Mouse (Mus musculus) cerebellum, adult 11-12 months (tissue): Measurements from ENCODE around the gene Maml1.

Experiments used
- DNase-seq: peaks from one replicate; pipeline ENCODE4 v3.0.0; 2022

The Maml1 gene

GRCm38 (mm10) chr11:50238821-50239791 is 53.0 kb downstream of the Maml1 start:
- no peak for DNase-seq

DNA sequence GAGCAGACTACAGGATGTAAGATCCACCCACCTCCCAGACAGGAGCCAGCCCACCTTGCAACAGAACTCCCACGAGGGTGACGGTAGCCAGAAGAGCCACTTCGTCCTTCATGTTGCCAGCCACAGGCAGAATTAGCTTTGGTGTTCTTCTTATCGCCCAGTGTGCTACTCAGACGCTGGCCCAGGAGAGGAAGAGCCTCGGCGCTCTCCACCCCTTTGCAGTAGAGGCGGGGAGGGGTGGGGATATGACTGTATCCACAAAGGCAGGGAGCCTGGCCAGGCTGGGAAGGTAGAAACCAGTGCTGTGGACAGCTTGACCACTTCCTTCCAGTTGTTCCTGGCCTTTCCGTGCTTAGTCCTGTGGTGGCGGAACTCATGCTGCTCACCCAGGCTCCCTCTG is 53.8 kb downstream of the Maml1 start, which contains the start of gene Ltc4s:
Gene Ltc4s, minus strand, starts transcription at position 293 of the 400 bp plus-strand sequence.
- DNase-seq: no peak

GRCm38 (mm10) chr11:50236937-50237835 is 54.9 kb downstream of the Maml1 start:
- DNase-seq: no peak

DNA sequence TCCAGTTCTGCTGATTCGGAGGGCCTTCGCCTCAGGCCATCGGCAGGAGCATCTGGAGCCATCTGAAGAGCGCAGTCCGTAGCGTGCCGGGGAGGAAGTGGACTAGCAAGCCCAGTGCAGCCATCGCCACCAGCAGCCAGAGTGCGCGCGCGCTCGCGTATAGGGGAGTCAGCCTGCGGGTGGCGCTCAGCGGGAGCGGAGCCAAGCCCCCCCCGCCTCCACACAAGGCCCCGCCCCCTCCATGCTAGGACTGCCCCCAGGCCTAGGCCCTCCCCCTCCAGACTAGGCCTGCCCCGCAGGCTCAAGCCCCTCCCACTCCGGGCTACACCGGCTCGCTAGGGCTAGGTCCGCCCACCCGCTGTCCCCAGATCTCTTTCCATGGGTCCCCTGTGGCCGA is 55.6 kb downstream of the Maml1 start:
- DNase-seq: peak; percentile 79

DNA sequence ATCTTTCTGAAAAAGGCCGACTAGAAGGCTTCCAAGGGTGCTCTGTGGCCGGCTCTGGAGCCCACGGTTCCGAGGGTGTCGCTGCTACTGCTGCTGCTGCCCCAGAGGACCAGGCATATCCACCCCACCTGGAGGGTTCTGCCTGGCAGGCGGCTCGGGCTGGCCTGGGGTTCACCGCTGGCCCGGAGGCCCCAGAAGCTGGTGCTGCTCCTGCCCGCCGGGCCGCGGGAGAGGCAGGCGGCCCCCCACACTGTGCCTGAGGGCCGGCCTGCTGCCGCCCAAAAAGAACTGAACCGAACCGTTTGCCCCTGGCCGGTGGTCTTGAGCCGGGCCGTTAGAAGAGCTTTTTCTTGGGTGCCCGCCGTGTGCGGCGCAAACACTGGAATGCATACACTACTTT is 57.5 kb downstream of the Maml1 start:
- DNase-seq: no peak

DNA sequence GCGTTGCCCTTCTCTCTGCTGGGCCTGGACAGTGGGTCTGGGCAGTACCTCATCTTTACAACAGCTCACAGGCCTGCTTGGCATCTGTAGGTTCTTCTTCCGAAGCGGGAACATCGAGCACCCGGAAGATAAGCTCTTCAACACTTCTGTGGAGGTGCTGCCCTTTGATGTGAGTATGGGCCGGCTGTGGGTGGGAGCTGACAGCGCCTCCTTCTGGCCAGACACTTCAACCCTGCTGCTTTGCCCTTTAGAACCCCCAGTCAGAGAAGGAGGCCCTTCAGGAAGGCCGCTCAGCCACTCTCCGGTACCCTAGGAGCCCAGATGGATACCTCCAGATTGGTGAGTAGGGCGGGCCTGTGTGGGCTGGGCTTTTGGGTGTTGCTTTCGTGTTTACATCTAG is 58.1 kb downstream of the Maml1 start:
- no peak for DNase-seq

- DNase-seq: no peak
Measured at GRCm38 (mm10) chr11:50233022-50233421, 59.1 kb downstream of the Maml1 start.

GRCm38 (mm10) chr11:50231411-50231810 is 60.7 kb downstream of the Maml1 start:
- peak; percentile 71 for DNase-seq

DNA sequence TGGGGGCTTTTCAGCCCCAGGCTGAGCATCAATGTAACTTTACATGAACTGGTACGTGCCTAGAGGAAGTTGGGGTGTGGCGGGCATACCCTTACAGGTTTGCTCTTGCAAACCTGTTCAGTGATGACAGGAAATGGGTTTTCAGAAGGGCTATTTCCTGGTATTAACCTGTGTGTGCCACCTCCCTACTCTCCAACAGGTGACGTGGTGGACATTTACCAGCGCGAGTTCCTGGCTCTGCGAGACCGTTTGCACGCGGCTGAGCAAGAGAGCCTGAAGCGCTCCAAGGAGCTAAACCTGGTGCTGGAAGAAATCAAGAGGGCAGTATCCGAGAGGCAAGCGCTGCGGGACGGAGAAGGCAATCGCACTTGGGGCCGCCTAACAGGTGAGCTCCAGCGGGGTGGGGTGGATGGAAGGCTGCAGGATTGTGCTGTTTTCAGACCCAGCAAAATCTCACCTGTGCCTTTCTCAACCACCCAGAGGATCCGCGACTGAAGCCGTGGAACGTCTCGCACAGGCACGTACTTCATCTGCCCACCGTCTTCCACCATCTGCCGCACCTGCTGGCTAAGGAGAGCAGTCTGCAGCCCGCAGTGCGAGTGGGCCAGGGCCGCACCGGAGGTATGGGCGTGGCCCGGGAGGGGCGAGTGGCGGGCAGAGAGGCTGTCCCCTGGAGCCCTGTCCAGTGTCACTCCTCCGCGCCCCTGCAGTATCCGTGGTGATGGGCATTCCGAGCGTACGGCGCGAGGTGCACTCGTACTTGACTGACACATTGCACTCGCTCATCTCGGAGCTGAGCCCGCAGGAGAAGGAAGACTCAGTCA is 61.4 kb downstream of the Maml1 start:
- peak; percentile 64 for DNase-seq

DNA sequence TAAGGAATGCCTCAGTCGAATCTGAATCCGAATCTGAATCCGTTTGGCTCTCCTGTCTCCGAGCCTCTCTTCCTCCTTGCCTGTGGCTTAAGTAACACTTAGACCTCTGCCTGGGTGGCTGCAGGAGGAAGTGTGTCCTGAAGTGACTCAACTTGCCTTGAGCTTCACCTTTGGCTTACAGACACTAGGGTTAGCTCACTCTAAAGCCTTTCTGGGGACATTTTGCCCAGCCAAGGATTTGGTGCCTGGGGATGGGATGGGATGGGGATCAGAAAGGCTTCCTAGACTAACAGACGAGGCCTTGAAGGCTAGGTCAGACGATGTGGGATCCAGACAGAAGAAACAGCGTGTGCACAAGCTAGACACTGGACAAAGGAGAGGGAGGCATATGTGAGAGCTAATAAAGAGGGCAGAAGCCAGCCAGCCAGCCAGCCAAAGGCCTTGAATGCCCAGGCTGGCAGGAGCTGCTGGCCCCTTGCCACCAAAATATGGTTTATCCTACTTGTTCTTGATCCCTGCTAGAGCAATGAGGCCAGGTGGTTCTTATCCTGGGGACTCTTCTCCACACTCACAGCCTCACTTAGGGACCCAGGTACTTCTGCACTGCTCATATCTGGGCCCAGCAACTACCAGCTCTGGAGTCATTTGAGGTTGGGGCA is 62.7 kb downstream of the Maml1 start:
- DNase-seq: peak; percentile 95

DNA sequence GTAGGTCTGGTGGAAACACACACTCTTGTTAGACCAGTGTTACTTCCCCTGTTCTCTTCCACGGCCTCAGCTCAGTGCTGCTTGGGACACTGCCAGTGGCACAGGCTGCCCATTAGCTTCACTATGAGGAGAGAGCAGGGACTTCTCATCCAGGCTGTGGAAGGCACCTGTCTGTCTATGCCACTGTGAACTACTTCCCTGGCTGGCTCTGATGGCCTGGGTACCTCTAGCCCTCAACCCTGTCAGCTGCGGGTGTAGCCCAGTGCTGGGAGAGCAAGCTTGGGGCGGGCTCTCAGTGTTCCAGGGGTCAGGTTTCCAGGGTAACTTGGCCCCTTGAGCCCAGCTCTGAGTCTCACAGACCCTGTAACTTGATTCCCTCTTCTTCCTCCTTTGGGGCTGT is 63.3 kb downstream of the Maml1 start:
- peak; percentile 80 for DNase-seq

DNA sequence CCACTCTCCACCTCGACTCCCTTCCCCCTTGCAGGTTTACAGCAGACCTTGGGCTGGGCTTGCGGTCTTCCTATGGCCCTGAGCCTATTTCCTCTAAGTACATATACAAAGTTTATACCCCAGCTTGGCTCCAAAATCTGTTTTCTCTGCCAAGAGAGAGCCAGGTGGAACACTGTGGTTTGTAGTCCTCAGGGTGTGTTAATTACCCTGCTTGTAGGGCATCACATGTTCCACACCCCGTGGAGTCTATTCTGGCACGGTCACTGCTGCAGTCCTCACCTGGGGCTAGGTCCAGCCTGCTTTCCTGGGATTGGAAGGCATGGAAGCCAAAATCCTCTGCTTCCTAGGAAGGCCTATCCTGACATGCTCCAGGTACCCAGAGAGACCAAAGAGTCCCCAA is 64.4 kb downstream of the Maml1 start:
- DNase-seq: peak; percentile 88

- DNase-seq: no peak
Measured at GRCm38 (mm10) chr11:50227226-50227625, 64.9 kb downstream of the Maml1 start.

GRCm38 (mm10) chr11:50226406-50226805 is 65.7 kb downstream of the Maml1 start:
- peak; percentile 47 for DNase-seq

DNA sequence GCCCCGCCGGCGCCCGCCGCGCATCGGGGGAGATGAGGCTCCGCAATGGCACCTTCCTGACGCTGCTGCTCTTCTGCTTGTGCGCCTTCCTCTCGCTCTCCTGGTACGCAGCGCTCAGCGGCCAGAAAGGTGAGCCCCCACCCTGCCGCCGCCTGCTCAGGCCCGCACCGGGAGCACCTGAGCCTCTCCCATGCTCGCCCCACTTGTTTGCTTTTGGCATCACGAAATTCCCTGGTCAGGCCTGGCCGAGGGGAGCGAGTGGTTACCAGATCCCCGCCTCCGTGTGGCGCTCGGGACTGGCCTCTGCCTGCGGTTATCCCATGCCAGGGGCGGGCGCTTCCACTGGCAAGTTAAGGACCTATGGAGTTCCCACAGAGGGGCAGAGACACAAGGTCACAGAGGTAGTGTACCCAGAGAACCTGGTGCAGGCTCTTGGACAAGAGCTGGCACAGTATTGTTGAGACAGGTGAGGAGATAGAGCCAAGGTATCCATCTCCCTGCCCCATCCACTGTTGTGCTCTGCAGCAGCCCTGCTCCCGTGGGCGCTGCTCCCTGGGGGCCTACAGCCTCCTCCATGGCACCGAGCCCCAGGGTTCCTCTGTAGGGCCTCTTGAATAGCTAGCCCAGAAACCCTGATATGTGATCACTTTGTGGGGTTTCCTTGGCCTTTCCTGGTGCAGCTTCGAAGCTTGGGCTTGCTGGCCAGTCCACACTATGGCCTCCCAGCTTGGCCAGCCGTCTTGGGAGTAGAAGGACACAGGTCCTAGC is 66.3 kb downstream of the Maml1 start:
- DNase-seq: peak; percentile 79

DNA sequence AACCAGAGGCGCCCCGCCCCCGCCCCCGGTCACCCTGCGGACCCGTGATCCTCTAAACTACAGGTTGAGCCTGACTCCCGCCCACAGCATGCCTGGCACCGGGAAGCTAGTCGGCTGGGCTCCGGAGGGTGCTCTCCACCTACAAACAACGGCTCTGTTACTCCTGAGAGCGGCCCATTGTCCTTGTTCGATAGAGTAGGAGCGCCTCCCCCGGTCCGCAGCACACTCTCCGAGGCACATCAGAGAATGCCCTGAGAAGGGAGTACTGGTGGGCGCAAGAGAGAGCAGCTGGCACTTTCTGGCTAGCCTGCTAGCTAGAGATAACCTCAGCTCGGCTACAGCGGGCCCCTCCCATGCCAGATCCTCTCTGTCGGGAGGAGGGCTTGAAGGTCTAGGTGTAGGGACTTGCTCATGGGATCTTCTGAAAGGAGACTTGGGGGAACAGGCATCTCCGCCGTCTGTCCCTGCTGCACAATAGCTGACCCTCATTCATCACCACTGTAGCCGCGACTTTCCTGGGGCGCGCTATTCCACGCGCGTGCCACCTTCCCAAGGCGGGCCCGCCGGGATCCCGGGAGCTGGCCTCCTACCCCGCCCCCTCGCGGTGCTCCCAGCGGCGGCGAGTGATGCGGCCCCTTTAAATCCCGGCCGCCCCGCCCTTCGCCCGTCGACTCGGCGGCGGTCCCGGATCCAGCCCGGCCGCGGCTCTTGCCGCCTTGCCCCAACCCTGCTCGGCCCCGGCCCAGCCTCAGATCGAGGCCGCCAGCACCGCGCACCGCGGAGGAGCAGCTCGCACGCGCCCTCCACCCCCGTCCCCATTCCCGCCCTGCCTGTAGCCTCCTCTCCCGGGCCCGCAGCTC is 67.2 kb downstream of the Maml1 start:
- DNase-seq: peak; percentile 89

DNA sequence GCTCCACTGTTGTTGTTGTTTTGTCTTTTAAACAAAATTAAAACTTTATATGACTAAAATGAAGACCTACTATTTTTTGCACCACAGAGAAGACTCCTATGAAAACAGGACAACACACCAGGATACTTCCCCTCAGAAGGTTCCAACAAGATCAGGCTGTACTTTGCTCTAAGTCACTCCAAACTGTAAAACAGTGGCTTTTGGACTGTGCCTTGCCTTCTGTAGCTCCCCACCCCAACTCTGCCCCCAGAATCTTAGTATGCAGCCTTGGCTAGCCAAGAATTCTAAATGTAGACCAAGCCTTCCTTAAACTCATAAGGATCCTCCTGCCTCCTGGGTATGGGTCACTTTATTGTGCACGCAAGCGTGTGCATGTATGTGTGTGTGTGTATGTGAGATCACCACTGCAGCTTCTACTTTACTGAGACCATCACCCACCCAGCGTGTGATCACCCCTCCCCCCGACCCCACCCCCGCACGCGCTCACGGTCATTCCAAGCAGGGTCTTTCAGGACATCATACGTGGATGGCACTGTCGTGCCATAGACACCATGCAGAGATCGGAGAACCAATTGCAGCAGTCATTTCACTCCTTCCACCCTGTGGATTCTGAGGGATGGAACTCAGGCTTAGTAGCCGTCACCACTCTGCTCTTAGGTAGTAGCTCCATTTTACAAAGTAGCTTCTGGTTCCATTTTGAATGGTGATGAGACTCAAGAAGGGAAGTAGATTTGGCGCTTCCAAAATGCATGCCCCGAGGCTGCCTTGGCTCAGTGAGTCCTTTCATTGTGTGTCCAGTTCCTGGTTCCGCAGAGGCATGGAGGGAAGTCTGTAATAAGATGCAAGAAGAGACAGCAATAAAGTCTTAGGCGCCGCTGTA is 68.1 kb downstream of the Maml1 start:
- peak; percentile 24 for DNase-seq

DNA sequence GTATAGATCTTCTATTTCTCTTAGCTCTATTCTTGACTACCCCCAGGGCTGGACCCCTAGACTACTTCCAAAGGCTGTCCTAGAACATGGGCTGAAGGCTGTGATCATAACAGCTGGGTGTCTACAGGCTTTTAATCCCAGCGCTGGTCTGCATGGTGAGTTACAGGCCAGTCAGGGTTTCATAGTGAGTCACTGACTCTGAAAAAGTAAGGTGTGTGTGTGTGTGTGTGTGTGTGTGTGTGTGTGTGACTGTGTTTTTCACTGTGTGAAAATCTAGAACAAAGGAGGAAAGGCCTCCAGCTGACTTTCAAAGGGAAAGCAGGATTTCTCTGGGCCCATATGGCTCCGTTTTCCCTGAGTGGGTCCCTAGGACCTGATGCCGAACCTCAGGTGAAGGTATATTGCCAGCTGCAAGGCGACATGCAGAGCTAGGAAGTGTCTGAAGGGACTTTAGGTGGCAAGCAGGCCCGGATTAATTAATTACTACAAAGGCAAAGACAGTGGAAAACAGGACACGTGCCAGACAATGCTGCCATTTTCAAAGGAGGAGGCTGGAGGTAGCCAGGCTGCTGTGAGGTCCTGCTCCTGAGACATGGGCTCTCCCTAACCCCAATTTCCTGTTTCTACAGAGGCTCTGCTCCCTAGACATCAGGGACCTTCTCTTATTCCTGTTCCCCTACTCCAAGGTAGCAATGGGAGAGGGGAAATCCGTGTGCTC is 69.4 kb downstream of the Maml1 start:
- no peak for DNase-seq

DNA sequence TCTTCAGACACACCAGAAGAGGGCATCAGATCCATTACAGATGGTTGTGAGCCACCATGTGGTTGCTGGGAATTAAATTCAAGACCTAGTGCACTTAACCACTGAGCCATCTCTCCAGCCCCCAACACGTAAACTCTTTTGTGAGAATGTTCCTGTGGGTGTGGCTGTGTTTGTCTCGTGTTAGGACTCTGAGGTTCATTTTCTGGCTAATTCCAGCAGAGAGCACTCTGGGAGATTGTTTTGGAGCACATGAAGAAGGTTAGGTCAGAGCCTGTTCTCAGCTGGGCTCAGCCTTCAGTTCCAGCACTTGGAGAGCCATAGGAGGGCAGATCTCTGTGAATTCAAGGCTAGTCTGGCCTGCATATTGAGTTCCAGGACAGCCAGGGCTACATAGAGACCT is 72.3 kb downstream of the Maml1 start:
- DNase-seq: no peak
